Mouse (Mus musculus): Measurements from ENCODE around the gene Mxra7.

The Mxra7 gene

DNA sequence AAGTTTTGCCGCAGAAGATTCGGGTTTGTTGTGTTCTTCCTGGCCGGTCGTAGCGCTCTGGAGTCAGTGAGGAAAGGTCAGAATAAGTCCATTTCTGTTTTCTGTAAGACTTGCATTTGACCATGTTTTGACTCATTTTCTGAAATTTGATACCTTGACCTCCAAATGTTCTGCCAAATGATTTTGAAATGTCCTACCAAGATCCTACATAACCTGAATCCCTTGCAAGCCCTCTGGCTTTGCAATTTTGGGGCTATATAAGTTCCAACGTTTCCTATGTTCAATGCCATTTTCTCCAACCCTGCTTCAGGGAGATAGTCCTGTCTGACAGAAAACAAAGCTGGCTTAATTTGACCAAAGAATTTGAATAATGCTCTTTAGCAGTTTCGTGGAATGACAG, 63.5 kb downstream of the Mxra7 start:
- DNase-seq: no peak

- DNase-seq: no peak
These were observed 72.7 kb downstream of the Mxra7 start for GRCm38 (mm10) chr11:116755191-116755590.

GRCm38 (mm10) chr11:116753674-116754470, 74.0 kb downstream of the Mxra7 start:
- DNase-seq: no peak

All from cerebellum, adult 9-10 months (tissue).